Mouse (Mus musculus): ENCODE data around the gene Speer3. TPM values are rescaled to one million over a fixed set of nuclear protein-coding genes. Genes with fewer than 3 reads are reported as not detected.
"Not testable (repeated sequence)": the region's sequence is repeated elsewhere in the genome, so short reads cannot be mapped to it uniquely, and the experiment has no call there.

The Speer3 gene
- not detected in 2 replicates for polyA plus RNA-seq (2012; rRNA removed)

- H3K4me1 ChIP-seq (ENCODE audit: control insufficient read depth, insufficient read depth, low read length), result no peaks in the 10 kb centered on the region
- no peak within 1 kb of the TSS for H3K4me3 ChIP-seq (ENCODE audit: insufficient read depth, low read length)
- TF ChIP-seq CTCF (IDR thresholded peaks at IDR 0.05; ENCODE audit: extremely low read depth, insufficient read depth, low read length), result no peak
- no peak for TF ChIP-seq POLR2A (IDR thresholded peaks at IDR 0.05; ENCODE audit: extremely low read depth, insufficient read depth, low read length)
- H3K27ac ChIP-seq (ENCODE audit: insufficient read depth, low read length), result no peak within 1 kb of the TSS
Measured at GRCm38 (mm10) chr5:13791319-13791718, at the start of gene Speer3. TSS of gene Speer3 (plus strand) at chr5:13791619.

DNA sequence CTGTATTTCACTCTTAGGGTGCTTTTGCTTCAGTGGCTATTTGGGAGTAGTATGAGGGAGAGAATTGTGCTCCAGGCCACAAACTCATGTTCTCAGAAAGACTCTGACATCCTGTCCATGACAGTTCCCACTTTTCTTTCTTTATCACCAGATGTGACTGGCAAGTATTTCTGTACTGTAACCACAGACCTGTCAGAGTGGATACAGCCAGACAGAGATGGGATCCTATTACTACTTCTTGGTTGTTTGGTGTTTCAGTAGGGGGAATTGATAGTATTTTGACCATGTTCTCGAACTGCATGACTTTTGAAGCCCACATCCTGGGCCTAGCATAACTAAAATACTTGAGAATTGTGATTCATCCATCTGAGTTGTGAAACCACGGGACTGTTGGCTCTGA lies 19.1 kb downstream of the Speer3 start:
- H3K4me3 ChIP-seq (ENCODE audit: insufficient read depth, low read length); H3K4me1 ChIP-seq (ENCODE audit: control insufficient read depth, insufficient read depth, low read length); H3K27ac ChIP-seq (ENCODE audit: insufficient read depth, low read length): not testable (repeated sequence)

GRCm38 (mm10) chr5:13825108-13825507 lies 33.7 kb downstream of the Speer3 start:
- TF ChIP-seq CTCF (IDR thresholded peaks at IDR 0.05; ENCODE audit: extremely low read depth, insufficient read depth, low read length) (no peak), POLR2A (IDR thresholded peaks at IDR 0.05; ENCODE audit: extremely low read depth, insufficient read depth, low read length) (no peak)
- H3K4me1 ChIP-seq (ENCODE audit: control insufficient read depth, insufficient read depth, low read length), result no peaks in the 10 kb centered on the region
- no peak overlapping the region for H3K4me3 ChIP-seq (ENCODE audit: insufficient read depth, low read length)
- H3K27ac ChIP-seq (ENCODE audit: insufficient read depth, low read length), result no peak overlapping the region

GRCm38 (mm10) chr5:13826708-13827107 lies 35.3 kb downstream of the Speer3 start:
- Histone ChIP-seq H3K27ac (ENCODE audit: insufficient read depth, low read length) (no peak overlapping the region), H3K4me1 (ENCODE audit: control insufficient read depth, insufficient read depth, low read length) (no peaks in the 10 kb centered on the region), H3K4me3 (ENCODE audit: insufficient read depth, low read length) (no peak overlapping the region)
- no peak for TF ChIP-seq CTCF (IDR thresholded peaks at IDR 0.05; ENCODE audit: extremely low read depth, insufficient read depth, low read length)
- no peak for TF ChIP-seq POLR2A (IDR thresholded peaks at IDR 0.05; ENCODE audit: extremely low read depth, insufficient read depth, low read length)

GRCm38 (mm10) chr5:13844317-13844716 lies 52.9 kb downstream of the Speer3 start:
- TF ChIP-seq CTCF (IDR thresholded peaks at IDR 0.05; ENCODE audit: extremely low read depth, insufficient read depth, low read length) (no peak), POLR2A (IDR thresholded peaks at IDR 0.05; ENCODE audit: extremely low read depth, insufficient read depth, low read length) (no peak)

More at GRCm38 (mm10) chr5:13844317-13844716, 52.9 kb downstream of the Speer3 start:
- no peak overlapping the region for H3K27ac ChIP-seq (ENCODE audit: insufficient read depth, low read length)
- H3K4me1 ChIP-seq (ENCODE audit: control insufficient read depth, insufficient read depth, low read length), result no peaks in the 10 kb centered on the region
- no peak overlapping the region for H3K4me3 ChIP-seq (ENCODE audit: insufficient read depth, low read length)

Other genes starting within 250 kb of the Speer3 start
- 6.8 and 8.8 TPM in 2 replicates for gene Sema3e, start 233.7 kb downstream of the Speer3 start, polyA plus RNA-seq (2012; rRNA removed)

All from cortical plate, adult 2 months (tissue).